Mouse (Mus musculus): ENCODE measurements around the gene Bicdl1.

GRCm38 (mm10) chr5:115667894-115668293 is 63.5 kb downstream of the Bicdl1 start:
- no peak for TF ChIP-seq EP300 (IDR thresholded peaks at IDR 0.05; ENCODE audit: low read depth)
- no peak for TF ChIP-seq CTCF (IDR thresholded peaks at IDR 0.05; ENCODE audit: low read depth)

Data from liver, embryonic 14.5 days (tissue).